Mouse (Mus musculus) CD4-positive, CD25-positive, alpha-beta regulatory T cell, adult 4 months (primary cell): ENCODE measurements around the gene Sntb2. TPM values are rescaled to one million over a fixed set of nuclear protein-coding genes. Genes with fewer than 3 reads are reported as not detected.
"Not testable (repeated sequence)": the region's sequence is repeated elsewhere in the genome, so short reads cannot be mapped to it uniquely, and the experiment has no call there.

Experiments
- ATAC-seq: one replicate; pipeline ENCODE4 v1.8.0; 2017
- polyA plus RNA-seq, 2 experiments: library from polyadenylated mRNA; unstranded; fragments of 100-300 nt; shearing (Covaris generic); gene quantifications; one replicate each; pipeline ENCODE4 v1.2.1; 2017

Sntb2 gene
- polyA plus RNA-seq, 2 experiments from 2014 or later: 2.9 to 6.5 TPM

DNA sequence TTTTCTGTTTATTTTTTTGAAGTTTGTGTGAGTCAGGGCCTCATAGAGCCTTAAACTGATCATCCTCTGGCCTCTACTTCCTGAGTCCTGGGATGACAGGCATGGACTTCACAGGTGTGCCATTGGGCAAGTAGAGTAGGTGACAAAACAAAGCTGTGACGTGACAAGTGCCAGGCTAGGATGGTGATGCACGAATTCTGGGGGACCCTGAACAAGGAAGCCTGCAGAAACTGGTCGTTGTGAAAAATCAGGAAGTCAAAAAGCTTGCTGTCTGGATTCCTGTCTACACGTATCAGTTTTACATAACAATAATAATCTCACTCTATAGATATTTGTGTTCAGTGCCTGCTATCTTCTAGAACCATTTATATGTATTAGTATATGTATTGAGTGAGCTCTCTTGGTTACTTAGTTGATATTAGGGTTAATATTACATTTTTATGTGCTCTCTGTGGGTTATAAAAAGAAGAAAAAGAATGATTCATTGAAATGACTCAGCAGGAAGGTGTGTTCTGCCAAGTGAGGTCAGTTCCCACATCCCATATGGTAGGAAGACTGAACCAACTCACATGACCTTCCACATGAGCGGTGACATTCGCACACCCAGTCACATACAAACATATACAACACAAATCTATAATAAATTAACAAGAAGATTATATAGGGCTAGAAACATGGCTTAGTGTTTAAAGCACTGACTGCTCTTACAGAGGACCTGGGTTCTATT, 37.2 kb downstream of the Sntb2 start:
- no peak for ATAC-seq

GRCm38 (mm10) chr8:106973526-106973925, 38.0 kb downstream of the Sntb2 start:
- ATAC-seq: peak; percentile 92

DNA sequence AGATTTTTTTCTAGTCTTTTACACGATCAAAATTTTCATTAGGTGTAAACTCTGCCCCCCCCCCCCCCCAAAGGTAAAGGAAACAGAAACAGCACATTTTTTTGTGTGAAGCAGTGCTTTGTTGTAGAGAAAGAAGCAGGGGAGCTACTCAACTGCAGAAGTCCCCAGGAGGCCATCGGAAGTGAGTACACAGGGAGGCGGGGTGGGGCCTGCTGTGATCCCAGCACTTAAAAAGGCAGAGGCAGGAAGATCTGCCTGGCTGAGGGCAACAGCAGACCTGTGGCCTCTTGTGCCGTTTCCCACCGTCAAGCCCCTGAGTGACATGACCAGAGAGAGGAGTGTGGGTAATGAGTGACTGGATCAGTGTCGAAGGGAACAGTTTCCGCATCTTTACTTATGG, 39.2 kb downstream of the Sntb2 start:
- ATAC-seq: peak; percentile 56

- no peak for ATAC-seq
These were observed 40.2 kb downstream of the Sntb2 start for GRCm38 (mm10) chr8:106975764-106976163.

DNA sequence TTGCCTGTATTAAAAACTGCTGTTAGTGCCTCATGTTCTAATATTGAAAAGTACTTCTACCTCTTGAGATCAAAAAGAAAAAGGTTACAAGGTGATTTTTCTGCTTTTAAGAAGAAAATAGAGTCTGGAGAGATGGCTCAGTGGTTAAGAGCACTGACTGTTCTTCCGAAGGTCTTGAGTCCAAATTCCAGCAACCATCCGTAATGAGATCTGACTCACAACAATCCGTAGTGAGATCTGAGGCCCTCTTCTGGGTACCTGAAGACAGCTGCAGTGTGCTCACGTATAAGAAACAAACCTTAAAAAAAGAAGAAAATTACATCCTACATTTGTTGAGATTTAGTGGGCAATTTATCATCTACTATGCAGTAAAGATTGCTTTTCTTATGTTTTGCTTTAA, 40.9 kb downstream of the Sntb2 start:
- ATAC-seq: no peak

- no peak for ATAC-seq
These were observed 43.3 kb downstream of the Sntb2 start for GRCm38 (mm10) chr8:106978755-106979251.

GRCm38 (mm10) chr8:106985404-106985821, 49.9 kb downstream of the Sntb2 start:
- no peak for ATAC-seq

DNA sequence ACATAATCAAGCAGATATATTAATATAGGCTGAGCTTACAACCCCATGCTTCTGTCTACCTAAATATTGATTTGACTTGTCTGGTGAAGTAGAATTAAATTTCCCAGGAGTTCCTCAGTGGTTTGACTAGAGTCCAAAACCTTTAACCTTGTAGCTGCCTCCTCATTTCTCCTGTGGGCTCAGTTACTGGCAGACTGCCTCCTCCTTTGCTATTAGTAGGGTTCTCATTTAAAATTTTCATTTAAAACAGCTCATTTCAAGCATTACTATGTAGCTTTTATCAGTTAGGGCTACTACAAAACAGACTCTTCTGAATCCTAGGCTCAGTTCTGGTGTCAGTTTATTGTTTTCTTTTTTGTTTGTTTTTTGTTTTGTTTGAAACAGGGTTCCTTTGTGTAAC, 50.4 kb downstream of the Sntb2 start:
- no peak for ATAC-seq

GRCm38 (mm10) chr8:106987557-106987956, 52.0 kb downstream of the Sntb2 start:
- ATAC-seq: no peak

GRCm38 (mm10) chr8:106991393-106991792, 55.8 kb downstream of the Sntb2 start:
- ATAC-seq: no peak

- ATAC-seq: not testable (repeated sequence)
These were observed 60.8 kb downstream of the Sntb2 start for GRCm38 (mm10) chr8:106996339-106996738.

- no peak for ATAC-seq
These were observed 61.9 kb downstream of the Sntb2 start for GRCm38 (mm10) chr8:106997416-106997815.

- ATAC-seq: no peak
These were observed 63.5 kb downstream of the Sntb2 start for GRCm38 (mm10) chr8:106999068-106999467.

- ATAC-seq: peak; percentile 100
These were observed 67.0 kb downstream of the Sntb2 start for GRCm38 (mm10) chr8:107002532-107002931.

- no peak for ATAC-seq
These were observed 72.2 kb downstream of the Sntb2 start for GRCm38 (mm10) chr8:107007795-107008194.

DNA sequence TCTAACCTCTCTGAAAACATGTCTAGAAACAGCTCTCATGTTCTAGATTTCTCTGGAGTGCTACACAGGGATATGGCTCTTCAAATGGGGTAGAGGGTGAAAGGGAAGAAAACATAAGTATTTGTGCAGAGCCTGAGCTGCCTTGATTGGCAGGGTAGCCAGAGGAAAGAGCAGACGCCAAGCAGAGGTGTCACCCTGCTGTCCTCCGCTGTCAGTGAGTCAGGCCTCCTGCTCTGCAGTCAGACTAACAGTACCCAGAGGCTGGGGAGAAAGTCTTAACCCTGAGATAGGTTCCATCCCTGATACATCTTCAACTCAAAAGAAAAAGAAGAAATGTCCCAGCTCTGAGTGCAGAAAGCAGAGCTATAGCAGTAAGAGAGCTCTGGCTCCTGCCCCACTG, 77.1 kb downstream of the Sntb2 start:
- ATAC-seq: no peak

DNA sequence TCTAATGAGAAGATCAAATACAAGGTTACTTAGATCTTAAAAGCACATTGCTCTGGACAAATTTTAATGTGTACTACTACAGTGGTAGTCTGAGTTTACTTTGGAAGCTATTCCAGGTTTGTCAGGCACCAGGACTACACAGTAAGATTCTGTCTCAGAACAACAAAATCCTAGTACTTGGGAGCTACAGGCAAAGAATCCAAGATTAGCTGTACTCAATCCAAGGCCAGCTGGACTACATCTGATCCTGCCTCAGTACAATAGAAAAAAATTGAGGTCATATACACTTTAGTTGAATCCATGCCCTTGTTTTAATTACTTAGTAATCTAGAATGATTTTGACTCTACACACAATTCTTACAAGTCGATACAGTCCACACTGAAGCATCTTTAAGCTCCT, 79.4 kb downstream of the Sntb2 start:
- ATAC-seq: no peak

DNA sequence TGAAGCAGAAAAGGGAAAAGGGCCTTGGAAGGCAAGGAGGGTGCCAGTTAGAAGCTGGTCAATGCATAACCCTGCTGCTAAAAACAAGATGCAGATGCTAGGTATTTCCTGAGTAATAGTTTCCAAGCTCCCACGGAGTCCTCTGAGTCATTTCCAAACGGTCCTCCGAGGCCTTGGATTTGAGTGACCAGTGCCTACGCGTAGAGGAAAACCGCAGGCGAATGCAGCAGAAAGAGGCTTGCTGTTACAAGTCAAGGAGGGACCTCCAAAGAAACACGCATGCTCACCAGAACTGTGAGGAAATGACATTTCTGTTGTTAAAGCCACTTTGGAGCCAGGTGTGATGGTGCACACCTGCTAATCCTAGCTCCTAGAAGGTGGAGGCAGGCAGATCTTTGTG, 87.9 kb downstream of the Sntb2 start:
- ATAC-seq: no peak

GRCm38 (mm10) chr8:107029310-107029709, 93.8 kb downstream of the Sntb2 start:
- ATAC-seq: no peak

- no peak for ATAC-seq
These were observed 94.5 kb downstream of the Sntb2 start for GRCm38 (mm10) chr8:107030058-107030457.

GRCm38 (mm10) chr8:107030650-107031576, 95.4 kb downstream of the Sntb2 start, which contains the start of gene Vps4a:
Gene Vps4a, plus strand, starts transcription at chr8:107031222.
- peak; percentile 92 for ATAC-seq

DNA sequence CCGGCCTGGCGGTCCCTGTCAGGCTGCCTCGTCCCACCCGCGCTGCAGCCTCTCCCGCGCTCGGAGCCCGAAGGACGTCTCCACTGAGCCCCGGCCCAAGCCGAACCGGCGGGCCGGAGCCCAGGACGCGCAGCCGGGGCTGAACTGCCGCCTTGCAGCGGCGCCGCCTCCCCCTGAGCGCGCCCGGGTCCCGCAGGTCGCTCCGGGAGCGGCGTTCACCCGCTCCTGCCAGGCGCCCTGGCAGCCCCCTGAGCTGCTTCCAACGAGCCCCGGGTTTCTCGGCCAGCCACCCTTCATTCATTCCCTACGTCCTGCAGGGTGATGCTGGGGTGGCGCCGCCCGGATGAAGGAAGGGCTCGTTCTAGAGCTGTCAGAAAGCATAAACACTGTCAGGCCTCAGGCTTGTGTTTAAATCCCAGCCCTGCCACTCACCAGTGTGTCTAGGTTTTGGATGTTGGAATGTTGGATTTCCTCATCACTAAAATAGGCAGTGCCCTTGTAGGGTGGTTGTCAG, 96.1 kb downstream of the Sntb2 start:
- ATAC-seq: peak; percentile 52

DNA sequence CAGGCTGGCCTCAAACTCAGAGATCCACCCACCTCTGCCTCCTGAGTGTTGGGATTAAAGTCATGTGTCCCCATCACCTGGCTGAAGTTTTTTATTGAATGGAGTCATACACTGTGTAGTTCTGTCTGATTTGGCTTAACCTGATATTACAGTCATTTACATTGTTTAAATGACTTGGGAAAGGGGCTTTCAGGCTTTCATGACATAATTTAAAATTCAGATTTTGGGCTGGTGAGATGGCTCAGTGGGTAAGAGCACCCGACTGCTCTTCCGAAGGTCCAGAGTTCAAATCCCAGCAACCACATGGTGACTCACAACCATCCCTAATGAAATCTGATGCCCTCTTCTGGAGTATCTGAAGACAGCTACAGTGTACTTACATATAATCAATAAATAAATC, 98.1 kb downstream of the Sntb2 start:
- not testable (repeated sequence) for ATAC-seq
